Mouse (Mus musculus) limb, embryonic 12.5 days (tissue): Measurements from ENCODE around the gene Ghrl. TPM values are rescaled to one million over a fixed set of nuclear protein-coding genes. Genes with fewer than 3 reads are reported as not detected.

Source experiments
- ATAC-seq: fragments of 200-750 bp; cut with Nextera tagmentation; 2 replicates; pipeline ENCODE4 v1.8.0; 2017; ENCODE audit warnings: low read depth, moderate TSS enrichment; ENCODE audit not compliant: insufficient number of reproducible peaks, insufficient read depth, low FRiP score, low TSS enrichment
- H3K27ac ChIP-seq: fragments of 300-500 bp; sonication (generic); 2 replicates; pipeline ENCODE4 v1.5.1; 2016; ENCODE audit warnings: mild to moderate bottlenecking, moderate library complexity
- H3K27me3 ChIP-seq: fragments of 300-500 bp; sonication (generic); 2 replicates; pipeline ENCODE4 v1.6.1; 2016; ENCODE audit warnings: mild to moderate bottlenecking, moderate library complexity
- H3K36me3 ChIP-seq: fragments of 300-500 bp; sonication (generic); 2 replicates; pipeline ENCODE4 v1.6.1; 2016; ENCODE audit warnings: mild to moderate bottlenecking, moderate library complexity
- H3K4me1 ChIP-seq: fragments of 300-500 bp; sonication (generic); replicated peaks from 2 replicates; pipeline ENCODE4 v1.6.1; 2016
- H3K4me2 ChIP-seq: fragments of 300-500 bp; sonication (generic); 2 replicates; pipeline ENCODE4 v1.6.1; 2016; ENCODE audit warnings: mild to moderate bottlenecking, moderate library complexity
- H3K4me3 ChIP-seq: fragments of 300-500 bp; sonication (generic); replicated peaks from 2 replicates; pipeline ENCODE4 v1.5.1; 2016; ENCODE audit warnings: mild to moderate bottlenecking
- H3K9ac ChIP-seq: fragments of 300-500 bp; sonication (generic); replicated peaks from 2 replicates; pipeline ENCODE4 v1.6.1; 2016; ENCODE audit warnings: mild to moderate bottlenecking, moderate library complexity
- H3K9me3 ChIP-seq: fragments of 300-500 bp; sonication (generic); 2 replicates; pipeline ENCODE4 v1.6.1; 2016; ENCODE audit warnings: mild to moderate bottlenecking, moderate library complexity
- WGBS: fragments of 180-500 bp; shearing (Covaris S2); methylation state at CpG from one replicate; pipeline ENCODE4 v1.1.7; 2016; 5-methylcytosine and 5-hydroxymethylcytosine counted together
- polyA plus RNA-seq: library from polyadenylated mRNA; unstranded; fragments of >200 nt; fragmentation: Nextera tagmentation; extraction: Ambion mirVana; gene quantifications from 2 replicates; pipeline ENCODE4 v1.2.1, GENCODE M21; 2016

Ghrl gene
- polyA plus RNA-seq: 0.59 and 0.60 TPM in 2 replicates

DNA sequence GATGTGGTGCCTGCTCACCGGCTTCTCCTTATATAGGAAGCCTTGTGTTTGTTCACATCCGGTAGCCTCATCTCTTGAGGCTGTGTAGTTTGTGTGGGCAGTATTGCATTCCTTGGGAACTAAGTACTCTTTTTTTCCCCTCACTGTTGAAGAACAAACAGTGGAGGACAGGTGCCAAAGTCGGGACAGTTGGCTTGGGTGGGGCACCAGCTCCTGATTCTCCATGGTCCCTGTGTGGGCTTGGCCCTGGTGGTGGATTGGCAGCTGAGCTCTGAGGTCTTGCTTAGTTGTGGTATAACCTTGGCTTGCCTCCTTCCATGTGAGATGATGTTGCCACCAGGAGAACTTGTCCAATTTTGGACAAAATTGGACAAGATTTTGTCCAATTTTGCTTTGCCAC, at the start of gene Ghrl:
Gene Ghrl (minus strand): TSS at position 3 of the 400 bp plus-strand sequence.
- Histone ChIP-seq H3K9ac (no peak within 1 kb of the TSS), H3K27ac (no peak within 1 kb of the TSS), H3K4me3 (no peak within 1 kb of the TSS), H3K27me3 (no peaks in the 10 kb centered on the region), H3K4me2 (no peak within 1 kb of the TSS), H3K9me3 (no peaks in the 10 kb centered on the region), H3K36me3 (peaks cover 87% of the 10 kb centered on the region), H3K4me1 (no peaks in the 10 kb centered on the region)
- no peak for ATAC-seq
- 89% methylated on average over 3 of the region's 3 CpGs for WGBS

DNA sequence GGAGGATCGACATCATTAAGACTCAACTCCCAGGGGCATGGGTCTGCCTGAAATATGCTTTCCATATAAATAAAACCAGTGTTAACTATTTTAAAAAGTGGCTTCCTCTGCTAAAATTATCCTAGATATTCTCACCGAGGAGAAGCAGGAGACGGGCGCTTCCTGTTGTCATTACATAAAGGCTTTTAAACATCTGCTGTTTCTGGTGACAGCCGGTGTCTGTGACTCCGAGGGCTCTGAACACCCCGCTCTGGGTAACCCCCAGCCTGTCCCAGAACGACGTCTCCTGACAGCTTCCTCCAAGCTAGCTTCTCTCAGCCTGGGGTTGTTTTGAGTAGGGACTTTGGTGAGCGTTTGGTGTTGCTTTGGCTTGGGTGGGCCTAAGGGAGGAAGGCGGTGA, 49.1 kb upstream of the Ghrl start:
- Histone ChIP-seq H3K27me3 (no peaks in the 10 kb centered on the region; the same call in 1 of the 2 replicates), H3K4me2 (no peak overlapping the region), H3K4me3 (no peak overlapping the region), H3K9me3 (no peaks in the 10 kb centered on the region), H3K4me1 (no peaks in the 10 kb centered on the region), H3K36me3 (no peaks in the 10 kb centered on the region), H3K9ac (no peak overlapping the region), H3K27ac (no peak overlapping the region)
- ATAC-seq: no peak
- 70% methylated on average over 11 of the region's 11 CpGs for WGBS

DNA sequence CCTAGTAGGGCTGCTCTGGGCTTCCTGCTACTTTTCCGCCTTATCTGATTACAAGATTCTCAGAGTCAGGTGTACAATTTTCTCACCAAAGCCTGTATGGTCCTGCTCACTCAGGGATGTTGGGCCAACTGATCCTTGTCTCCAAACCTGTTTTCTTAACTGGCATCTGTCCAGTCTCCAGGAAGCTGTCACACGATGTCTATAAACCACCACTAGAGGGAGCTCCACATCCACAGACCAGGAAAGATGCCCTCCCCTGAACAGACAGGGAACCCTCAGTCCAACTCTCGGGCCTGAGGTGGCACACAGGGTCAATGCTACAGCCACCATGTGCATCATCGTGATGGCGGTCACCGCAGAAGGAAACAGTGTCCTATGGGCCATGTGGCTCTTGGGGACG, 42.0 kb upstream of the Ghrl start:
- Histone ChIP-seq H3K9ac (no peak overlapping the region), H3K4me2 (no peak overlapping the region), H3K36me3 (no peaks in the 10 kb centered on the region), H3K4me1 (no peaks in the 10 kb centered on the region), H3K27ac (no peak overlapping the region), H3K4me3 (no peak overlapping the region), H3K9me3 (no peaks in the 10 kb centered on the region), H3K27me3 (peaks cover 12% of the 10 kb centered on the region)
- 25% methylated on average over 7 of the region's 7 CpGs for WGBS
- no peak for ATAC-seq

DNA sequence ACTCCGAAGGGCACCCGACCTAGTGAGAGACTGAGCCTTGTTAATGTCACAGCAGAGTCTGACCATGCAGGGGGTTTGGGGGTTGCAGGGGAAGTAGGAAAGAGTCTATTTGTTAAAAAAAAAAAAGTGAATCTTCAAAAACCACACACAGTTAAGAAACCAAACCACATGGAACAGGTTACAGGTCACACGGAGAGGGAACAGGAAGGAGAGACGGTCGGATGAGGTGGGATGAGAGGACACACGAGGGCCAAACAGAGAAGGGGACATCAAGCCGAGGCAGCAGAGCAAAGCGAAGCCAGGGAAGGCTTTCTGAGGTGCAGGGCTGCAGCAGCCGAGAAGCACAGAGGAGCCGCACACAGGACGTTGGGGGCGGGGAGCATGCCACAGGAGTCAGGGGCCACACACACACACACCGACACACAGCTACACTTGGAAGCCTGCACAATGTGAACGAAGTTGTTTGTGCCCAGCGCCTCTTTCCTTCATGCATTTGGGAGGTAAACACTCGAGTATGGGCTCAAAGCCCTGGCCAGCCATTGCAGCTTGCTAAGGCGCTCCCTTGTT, 29.5 kb upstream of the Ghrl start:
- WGBS: 65% methylated on average over 17 of the region's 17 CpGs
- H3K4me1 ChIP-seq: no peaks in the 10 kb centered on the region
- H3K27ac ChIP-seq: no peak overlapping the region
- H3K9ac ChIP-seq: no peak overlapping the region
- no peak for ATAC-seq
- no peak overlapping the region for H3K4me3 ChIP-seq
- H3K36me3 ChIP-seq: no peaks in the 10 kb centered on the region
- H3K9me3 ChIP-seq: no peaks in the 10 kb centered on the region
- no peak overlapping the region for H3K4me2 ChIP-seq
- H3K27me3 ChIP-seq: peaks cover 40% of the 10 kb centered on the region

DNA sequence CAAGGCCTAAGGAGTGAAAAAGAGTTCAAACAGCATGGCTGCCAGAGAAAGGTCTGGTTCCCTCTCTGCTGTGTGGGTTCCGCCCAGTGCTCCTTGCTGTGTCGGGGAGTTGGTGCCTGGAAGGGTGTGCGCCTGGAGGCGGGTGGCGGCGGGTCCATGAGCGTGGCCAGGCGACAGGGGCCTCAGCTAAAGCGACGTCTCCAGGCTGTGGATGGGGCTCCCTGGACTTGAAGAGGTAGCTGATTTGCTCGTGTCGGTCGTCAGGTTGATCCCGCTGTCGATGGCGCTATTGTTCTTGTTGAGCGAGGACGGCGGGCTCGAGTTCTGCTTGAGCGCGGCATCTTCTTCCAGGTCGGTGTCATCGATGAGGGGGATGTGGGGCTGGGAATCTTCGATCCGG, 28.7 kb upstream of the Ghrl start:
- 36% methylated on average over 26 of the region's 26 CpGs for WGBS
- ATAC-seq: no peak

DNA sequence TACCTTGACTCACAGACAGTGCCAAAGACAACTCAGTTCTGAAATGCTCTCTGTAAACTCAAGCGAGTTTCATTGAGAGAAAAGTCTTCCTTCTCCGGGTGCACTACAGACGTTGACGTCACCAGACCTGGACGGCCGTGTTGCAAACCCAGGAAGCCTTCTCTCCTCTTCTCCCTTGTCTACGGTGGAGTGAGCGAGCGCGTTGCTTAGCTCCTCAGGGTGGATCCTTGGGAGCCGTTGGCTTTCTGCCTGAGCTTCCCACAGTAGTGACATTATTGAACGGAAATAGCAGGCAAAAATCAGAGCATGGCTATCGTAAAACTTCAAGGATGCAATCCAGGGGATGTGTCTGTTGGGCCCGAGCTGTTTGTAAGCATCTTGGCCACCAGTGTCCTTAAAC, 27.6 kb upstream of the Ghrl start:
- no peak overlapping the region for H3K9ac ChIP-seq
- no peaks in the 10 kb centered on the region for H3K4me1 ChIP-seq
- WGBS: 81% methylated on average over 14 of the region's 14 CpGs
- H3K36me3 ChIP-seq: no peaks in the 10 kb centered on the region
- H3K4me3 ChIP-seq: no peak overlapping the region
- H3K27me3 ChIP-seq: peaks cover 44% of the 10 kb centered on the region
- H3K27ac ChIP-seq: no peak overlapping the region
- no peak overlapping the region for H3K4me2 ChIP-seq
- H3K9me3 ChIP-seq: no peaks in the 10 kb centered on the region
- no peak for ATAC-seq

More for the DNA sequence above, 28.7 kb upstream of the Ghrl start:
- Histone ChIP-seq H3K4me3 (0 out of 2 replicates have a peak overlapping the region, but pooled peaks have one; percentile 11), H3K36me3 (no peaks in the 10 kb centered on the region), H3K27me3 (peaks cover 44% of the 10 kb centered on the region), H3K27ac (no peak overlapping the region), H3K9ac (no peak overlapping the region), H3K4me2 (peak overlapping the region; percentile 36), H3K4me1 (no peaks in the 10 kb centered on the region), H3K9me3 (no peaks in the 10 kb centered on the region)

DNA sequence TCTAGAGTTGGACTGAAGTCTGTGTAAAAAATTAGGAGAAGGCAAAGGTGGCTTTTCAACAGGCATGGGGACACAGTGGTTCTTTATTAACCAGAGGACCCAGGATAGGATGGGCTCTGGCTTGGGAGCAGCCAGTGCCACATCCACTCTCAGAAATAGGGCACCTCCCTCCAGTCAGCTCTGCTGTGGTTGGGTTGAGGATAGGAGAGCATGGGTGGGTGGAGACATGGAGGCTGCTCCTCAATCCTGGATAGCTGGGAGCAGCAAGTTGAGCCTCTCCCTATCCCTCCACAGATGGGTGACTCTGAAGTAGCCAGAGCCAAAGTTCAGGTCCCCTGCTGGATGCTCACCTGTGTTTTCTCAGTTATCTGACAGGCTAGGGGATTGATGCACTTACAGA, 25.4 kb upstream of the Ghrl start:
- no peak overlapping the region for H3K27ac ChIP-seq
- no peaks in the 10 kb centered on the region for H3K4me1 ChIP-seq
- no peaks in the 10 kb centered on the region for H3K9me3 ChIP-seq
- H3K4me3 ChIP-seq: no peak overlapping the region
- no peaks in the 10 kb centered on the region for H3K36me3 ChIP-seq
- H3K9ac ChIP-seq: no peak overlapping the region
- peaks cover 40% of the 10 kb centered on the region for H3K27me3 ChIP-seq
- H3K4me2 ChIP-seq: no peak overlapping the region
- no peak for ATAC-seq

DNA sequence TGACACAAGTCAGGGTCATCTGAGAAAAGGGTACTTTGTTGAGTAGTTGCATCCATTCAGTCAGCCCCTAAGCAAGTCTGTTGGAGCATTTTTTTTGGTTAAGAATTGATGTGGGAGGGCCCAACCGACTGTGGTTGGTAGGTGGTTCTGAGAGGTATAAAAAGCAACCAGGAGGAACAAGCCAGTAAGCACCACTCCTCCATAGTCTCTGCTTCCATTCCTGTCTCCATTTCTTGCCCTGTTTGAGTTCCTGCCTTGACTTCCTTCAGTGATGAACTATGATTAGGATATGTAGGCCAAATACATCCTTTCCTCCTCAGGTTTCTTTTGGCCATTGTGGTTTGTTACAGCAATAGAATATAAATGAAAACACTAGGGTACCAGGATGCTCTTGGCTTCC, 23.4 kb upstream of the Ghrl start:
- H3K27ac ChIP-seq: no peak overlapping the region
- no peak overlapping the region for H3K9ac ChIP-seq

DNA sequence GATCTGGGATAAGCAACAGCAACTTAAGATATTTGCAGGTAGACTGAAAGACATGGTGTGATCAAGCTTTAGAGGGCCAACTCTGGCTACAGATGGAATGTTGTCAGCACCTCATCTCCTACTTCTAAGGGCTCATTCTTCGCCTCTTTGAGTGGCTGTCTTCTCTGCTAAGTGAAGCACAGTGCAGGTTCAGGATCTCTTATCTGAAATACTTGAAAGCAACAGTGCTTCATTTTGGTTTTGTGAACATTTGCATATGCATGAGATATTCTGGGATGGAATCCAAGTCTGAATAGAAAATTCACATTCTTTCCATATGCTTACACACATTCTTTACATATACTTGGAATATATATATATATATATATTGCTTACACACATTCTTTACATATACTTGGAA, 22.6 kb upstream of the Ghrl start:
- no peak overlapping the region for H3K4me2 ChIP-seq
- H3K27ac ChIP-seq: no peak overlapping the region
- H3K36me3 ChIP-seq: peaks cover 14% of the 10 kb centered on the region
- peaks cover 10% of the 10 kb centered on the region for H3K4me1 ChIP-seq
- no peak for ATAC-seq
- 85% methylated on average over 1 of the region's 1 CpGs for WGBS
- H3K9ac ChIP-seq: no peak overlapping the region
- no peak overlapping the region for H3K4me3 ChIP-seq
- no peaks in the 10 kb centered on the region for H3K9me3 ChIP-seq
- H3K27me3 ChIP-seq: peaks cover 14% of the 10 kb centered on the region

More for the DNA sequence above, 23.4 kb upstream of the Ghrl start:
- peaks cover 6% of the 10 kb centered on the region for H3K36me3 ChIP-seq
- H3K9me3 ChIP-seq: no peaks in the 10 kb centered on the region
- H3K27me3 ChIP-seq: peaks cover 20% of the 10 kb centered on the region
- no peak overlapping the region for H3K4me3 ChIP-seq
- H3K4me2 ChIP-seq: no peak overlapping the region
- ATAC-seq: no peak
- H3K4me1 ChIP-seq: peaks cover 10% of the 10 kb centered on the region
- 40% methylated on average over 1 of the region's 1 CpGs for WGBS

DNA sequence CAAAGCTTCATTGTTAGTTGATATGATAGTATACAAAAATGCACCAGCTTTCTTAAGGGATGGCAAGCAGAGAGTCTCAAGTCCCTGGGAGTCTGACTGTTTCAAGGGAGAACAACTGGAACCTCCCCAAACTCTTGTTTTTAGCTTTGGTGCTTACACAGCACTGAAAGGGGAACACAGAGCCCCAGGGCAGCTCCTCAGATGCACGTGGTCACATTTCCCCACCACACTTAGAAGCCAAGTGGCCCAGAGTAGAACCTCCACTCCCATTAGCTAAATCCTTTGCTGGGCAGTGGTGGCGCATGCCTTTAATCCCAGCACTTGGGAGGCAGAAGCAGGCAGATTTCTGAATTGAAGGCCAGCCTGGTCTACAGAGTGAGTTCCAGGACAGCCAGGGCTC, 21.7 kb upstream of the Ghrl start:
- ATAC-seq: no peak

DNA sequence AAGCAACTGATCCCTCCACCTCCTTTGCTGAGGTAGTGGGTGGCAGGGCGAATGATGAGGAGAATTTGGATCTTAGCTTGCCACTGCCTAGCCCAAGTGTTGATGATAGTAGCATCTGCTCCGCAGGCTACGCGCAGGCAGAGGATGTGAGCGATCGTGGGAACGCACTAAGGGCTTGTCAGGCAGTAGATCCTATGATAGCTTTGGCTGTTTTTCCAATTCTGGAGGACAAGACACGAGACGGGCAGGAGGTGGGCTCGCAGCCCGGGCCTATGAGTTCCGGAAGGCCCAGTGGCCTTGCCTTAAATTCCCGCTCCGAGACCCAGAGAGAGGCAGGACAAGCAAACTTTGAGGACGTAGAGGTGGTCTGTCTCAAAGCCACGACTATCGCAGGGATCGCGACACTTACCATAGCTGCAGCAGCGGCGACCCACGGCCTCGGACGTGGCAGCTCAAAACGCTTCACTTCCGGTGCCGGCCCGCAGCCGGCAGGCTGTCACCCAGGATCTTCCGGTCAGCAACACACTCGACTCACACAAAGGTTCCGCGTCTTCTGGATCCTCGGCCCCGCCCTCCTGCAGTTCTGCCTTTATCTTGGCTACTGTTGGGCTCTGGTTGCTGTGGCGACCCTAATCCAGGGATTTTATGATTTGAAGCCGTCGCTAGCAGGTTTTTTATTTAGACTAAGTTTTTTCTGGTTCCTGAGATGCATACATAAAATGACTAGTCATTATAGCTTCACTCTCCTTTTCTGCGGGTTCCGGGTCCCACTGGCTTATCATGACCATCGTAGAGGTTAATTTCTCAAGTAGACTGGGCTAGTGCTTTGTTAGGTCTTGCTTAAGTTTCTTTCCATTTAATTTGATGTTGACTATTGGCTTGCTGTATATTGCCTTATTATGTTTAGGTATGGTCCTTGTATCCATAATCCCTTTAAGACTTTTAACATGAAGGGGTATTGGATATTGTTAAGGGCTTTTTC, 20.8 kb upstream of the Ghrl start, which contains the start of gene Sec13:
Gene Sec13 (minus strand): TSS at position 508 of the 982 bp plus-strand sequence.
- 8% methylated on average over 41 of the region's 41 CpGs for WGBS
- peaks cover 4% of the 10 kb centered on the region; the same call in 1 of the 2 replicates for H3K27me3 ChIP-seq
- peak within 1 kb of the TSS; percentile 89 for H3K9ac ChIP-seq
- peak; percentile 86 for ATAC-seq
- H3K4me3 ChIP-seq: peak within 1 kb of the TSS; percentile 90
- H3K27ac ChIP-seq: peak within 1 kb of the TSS; percentile 62; the same call in 1 of the 2 replicates
- peak within 1 kb of the TSS; percentile 80 for H3K4me2 ChIP-seq
- H3K4me1 ChIP-seq: peaks cover 10% of the 10 kb centered on the region
- H3K36me3 ChIP-seq: peaks cover 31% of the 10 kb centered on the region
- no peaks in the 10 kb centered on the region for H3K9me3 ChIP-seq

More for the DNA sequence above, 21.7 kb upstream of the Ghrl start:
- H3K4me3 ChIP-seq: no peak overlapping the region
- H3K9ac ChIP-seq: no peak overlapping the region
- 68% methylated on average over 2 of the region's 2 CpGs for WGBS
- no peak overlapping the region for H3K27ac ChIP-seq
- H3K4me2 ChIP-seq: no peak overlapping the region
- no peaks in the 10 kb centered on the region for H3K9me3 ChIP-seq
- peaks cover 12% of the 10 kb centered on the region; the same call in 1 of the 2 replicates for H3K27me3 ChIP-seq
- peaks cover 22% of the 10 kb centered on the region for H3K36me3 ChIP-seq
- peaks cover 10% of the 10 kb centered on the region for H3K4me1 ChIP-seq
